Mouse (Mus musculus): ENCODE measurements at regions not wholly inside any gene's neighbourhood (a gene's known extent, or its start where the extent isn't known, plus 50 kb on each side); places are given as distances from the start of the nearest gene placed in this dataset.

DNA sequence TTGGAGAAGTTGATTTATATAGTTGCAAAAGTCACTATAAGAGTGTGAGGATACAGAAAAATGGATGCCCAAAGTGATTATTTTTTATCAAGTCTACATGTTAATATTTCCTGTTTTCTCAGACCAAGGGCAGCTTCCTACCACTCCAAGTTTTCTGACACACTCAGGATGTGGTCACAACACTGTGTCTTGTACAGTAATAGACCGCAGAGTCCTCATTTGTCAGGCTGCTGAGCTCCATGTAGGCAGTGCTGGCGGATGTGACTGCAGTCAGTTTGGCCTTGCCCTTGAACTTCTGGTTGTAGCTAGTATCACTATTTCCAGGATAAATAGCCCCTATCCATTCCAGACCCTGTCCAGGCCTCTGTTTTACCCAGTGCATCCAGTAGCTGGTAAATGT, 969.4 kb downstream of the Adam6a start:
- no peak for TF ChIP-seq CTCF (IDR thresholded peaks at IDR 0.05; ENCODE audit: control insufficient read depth, insufficient read depth, insufficient replicate concordance, low read depth, low read length)
- no peak for TF ChIP-seq POLR2A (IDR thresholded peaks at IDR 0.05; ENCODE audit: control insufficient read depth, low read depth, low read length)

All from testis, adult 2 months (tissue).